Mouse (Mus musculus) embryonic fibroblast, embryonic 13.5 days (primary cell): ENCODE data around the gene Tbr1. TPM values are rescaled to one million over a fixed set of nuclear protein-coding genes. Genes with fewer than 3 reads are reported as not detected.

Source experiments
- H3K27ac ChIP-seq: 2 replicates; pipeline ENCODE4 v1.5.1; 2012; ENCODE audit warnings: low read length, control low read depth, inconsistent platforms; ENCODE audit not compliant: insufficient read depth
- H3K4me1 ChIP-seq: 2 replicates; pipeline ENCODE4 v1.6.1; 2011; ENCODE audit warnings: low read length; ENCODE audit not compliant: control insufficient read depth, insufficient read depth
- H3K4me3 ChIP-seq: 2 replicates; pipeline ENCODE4 v1.5.1; 2011; ENCODE audit warnings: mild to moderate bottlenecking, control low read depth, low read length; ENCODE audit not compliant: insufficient read depth
- CTCF ChIP-seq: IDR thresholded peaks from 2 replicates; pipeline ENCODE4 v1.5.1; 2011; ENCODE audit warnings: mild to moderate bottlenecking, control low read depth, low read length, moderate library complexity, borderline replicate concordance; ENCODE audit not compliant: insufficient read depth
- POLR2A ChIP-seq: IDR thresholded peaks from 2 replicates; pipeline ENCODE4 v1.6.1; 2011; ENCODE audit warnings: low read depth, mild to moderate bottlenecking, control low read depth, low read length, moderate library complexity
- polyA plus RNA-seq: library from polyadenylated mRNA; stranded (reverse); fragments of >200 nt; gene quantifications from 2 replicates; pipeline ENCODE4 v1.2.4, GENCODE M21; 2011; ENCODE audit warnings: low read depth; ENCODE audit not compliant: missing spikeins, insufficient read length

Gene Tbr1
- polyA plus RNA-seq, 1 experiment = 0.37 TPM

DNA sequence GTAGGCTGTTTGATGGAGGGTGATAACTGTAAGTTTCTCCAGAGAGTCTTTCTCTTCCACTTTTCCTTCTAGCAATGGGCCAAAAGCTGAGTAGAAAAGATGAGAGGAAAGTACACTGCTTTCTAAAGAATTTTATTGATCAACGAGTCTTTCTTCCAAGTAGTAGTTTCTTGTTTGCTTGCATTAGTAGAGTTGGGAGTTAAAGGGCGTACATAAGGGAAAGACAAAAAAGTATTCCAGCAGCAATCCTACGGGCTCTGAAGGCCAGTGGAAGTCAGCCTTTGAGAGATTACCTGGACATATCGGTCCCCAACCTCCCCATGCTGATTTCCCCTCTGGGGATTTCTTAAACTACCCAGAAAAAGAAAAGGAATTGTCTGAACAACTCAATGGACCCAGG lies 8.0 kb downstream of the Tbr1 start:
- Histone ChIP-seq H3K27ac (no peak overlapping the region), H3K4me1 (no peaks in the 10 kb centered on the region), H3K4me3 (no peak overlapping the region)
- no peak for TF ChIP-seq POLR2A
- TF ChIP-seq CTCF = no peak

DNA sequence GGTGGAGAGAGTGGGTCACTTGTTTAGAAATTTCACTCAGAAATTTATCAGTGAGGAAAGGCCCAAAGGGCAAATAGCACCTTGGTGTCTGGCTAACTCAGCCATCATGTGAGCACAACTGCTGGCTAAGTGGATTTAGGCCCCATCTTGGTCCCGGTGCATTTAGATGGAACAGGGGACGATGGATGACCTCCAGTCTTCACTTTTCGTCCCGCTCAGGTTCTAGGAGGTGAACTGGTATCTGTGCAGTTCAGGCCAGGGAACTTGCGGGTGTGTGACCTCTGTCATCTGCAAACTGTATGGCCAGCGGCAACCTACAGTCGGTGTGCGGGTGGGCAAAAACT lies 8.4 kb downstream of the Tbr1 start:
- H3K27ac ChIP-seq = no peak overlapping the region
- no peak for TF ChIP-seq CTCF
- TF ChIP-seq POLR2A = no peak
- H3K4me3 ChIP-seq = no peak overlapping the region

DNA sequence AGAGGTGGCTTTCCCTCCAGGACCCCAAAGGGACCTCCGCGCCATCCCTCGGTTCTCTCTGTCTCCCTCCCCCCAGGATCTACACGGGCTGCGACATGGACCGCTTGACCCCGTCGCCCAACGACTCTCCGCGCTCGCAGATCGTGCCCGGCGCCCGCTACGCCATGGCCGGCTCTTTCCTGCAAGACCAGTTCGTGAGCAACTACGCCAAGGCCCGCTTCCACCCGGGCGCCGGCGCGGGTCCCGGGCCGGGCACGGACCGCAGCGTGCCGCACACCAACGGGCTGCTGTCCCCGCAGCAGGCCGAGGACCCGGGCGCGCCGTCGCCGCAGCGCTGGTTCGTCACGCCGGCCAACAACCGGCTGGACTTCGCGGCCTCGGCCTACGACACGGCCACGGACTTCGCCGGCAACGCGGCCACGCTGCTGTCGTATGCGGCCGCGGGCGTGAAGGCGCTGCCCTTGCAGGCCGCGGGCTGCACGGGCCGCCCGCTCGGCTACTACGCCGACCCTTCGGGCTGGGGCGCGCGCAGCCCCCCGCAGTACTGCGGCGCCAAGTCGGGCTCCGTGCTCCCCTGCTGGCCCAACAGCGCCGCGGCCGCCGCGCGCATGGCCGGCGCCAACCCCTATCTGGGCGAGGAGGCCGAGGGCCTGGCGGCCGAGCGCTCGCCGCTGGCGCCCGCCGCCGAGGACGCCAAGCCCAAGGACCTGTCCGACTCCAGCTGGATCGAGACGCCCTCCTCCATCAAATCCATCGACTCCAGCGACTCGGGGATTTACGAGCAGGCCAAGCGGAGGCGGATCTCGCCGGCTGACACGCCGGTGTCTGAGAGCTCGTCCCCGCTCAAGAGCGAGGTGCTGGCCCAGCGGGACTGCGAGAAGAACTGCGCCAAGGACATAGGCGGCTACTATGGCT lies 9.0 kb downstream of the Tbr1 start:
- TF ChIP-seq POLR2A = no peak
- TF ChIP-seq CTCF = no peak
- no peak overlapping the region for H3K27ac ChIP-seq

More for the DNA sequence above, 8.4 kb downstream of the Tbr1 start:
- H3K4me1 ChIP-seq = no peaks in the 10 kb centered on the region

GRCm38 (mm10) chr2:61812536-61812935 lies 9.8 kb downstream of the Tbr1 start:
- Histone ChIP-seq H3K27ac (no peak overlapping the region), H3K4me3 (no peak overlapping the region), H3K4me1 (no peaks in the 10 kb centered on the region)
- TF ChIP-seq CTCF = no peak
- no peak for TF ChIP-seq POLR2A

More for the DNA sequence above, 9.0 kb downstream of the Tbr1 start:
- no peaks in the 10 kb centered on the region for H3K4me1 ChIP-seq
- peak overlapping the region; percentile 19 for H3K4me3 ChIP-seq

GRCm38 (mm10) chr2:61813106-61813505 lies 10.4 kb downstream of the Tbr1 start:
- Histone ChIP-seq H3K27ac (no peak overlapping the region), H3K4me3 (no peak overlapping the region), H3K4me1 (no peaks in the 10 kb centered on the region)
- TF ChIP-seq CTCF (no peak), POLR2A (no peak)

GRCm38 (mm10) chr2:61813521-61813920 lies 10.8 kb downstream of the Tbr1 start:
- Histone ChIP-seq H3K4me3 (no peak overlapping the region), H3K4me1 (no peaks in the 10 kb centered on the region)
- TF ChIP-seq CTCF = no peak
- no peak for TF ChIP-seq POLR2A

DNA sequence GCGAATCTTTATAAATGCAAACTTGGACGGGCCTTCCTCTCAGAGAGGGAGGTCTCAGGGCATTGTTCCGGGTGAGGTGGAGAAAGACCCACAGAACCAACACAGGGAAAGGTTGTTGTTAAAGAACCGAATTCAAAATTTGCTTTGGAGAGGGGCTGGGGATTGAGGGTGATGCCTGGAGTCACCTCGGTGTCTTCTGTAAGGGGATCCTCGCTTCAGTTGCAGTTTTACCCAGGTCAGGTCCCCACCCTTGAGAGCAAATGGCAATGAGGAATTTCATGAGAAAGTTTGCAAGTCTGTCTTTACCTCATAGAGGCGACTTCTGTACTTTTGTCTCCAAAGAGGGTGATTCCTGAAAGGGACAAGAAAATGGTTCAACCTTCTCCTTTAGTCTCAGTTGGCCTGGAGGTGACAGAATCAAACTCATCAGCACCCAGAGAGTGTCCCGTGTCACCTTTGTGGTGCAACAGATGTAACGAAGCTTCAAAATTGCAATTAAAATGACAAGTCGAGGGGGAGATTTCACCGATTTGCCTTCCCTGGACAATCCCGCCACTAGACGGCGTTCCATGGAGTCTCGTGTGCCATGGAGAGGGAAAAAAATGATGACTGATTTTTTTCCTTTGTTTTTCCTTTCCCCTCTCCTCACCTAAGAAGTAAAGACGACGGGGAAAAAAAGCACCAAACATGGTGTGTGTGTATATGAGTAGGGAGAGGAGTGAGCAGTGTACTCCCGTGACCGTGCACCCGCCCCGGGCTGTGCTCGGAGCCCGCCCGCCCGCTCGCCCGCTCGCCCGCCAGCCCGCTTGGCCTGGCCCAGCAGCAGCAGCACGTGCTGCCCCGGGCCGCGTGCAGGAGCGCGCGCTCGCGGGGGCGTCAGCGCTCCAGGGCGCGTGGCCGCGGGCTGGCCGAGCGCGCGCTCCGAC lies 12.1 kb downstream of the Tbr1 start:
- no peak overlapping the region for H3K27ac ChIP-seq
- no peaks in the 10 kb centered on the region for H3K4me1 ChIP-seq
- no peak for TF ChIP-seq POLR2A
- peak; percentile 42; the same call in 1 of the 2 replicates for TF ChIP-seq CTCF
- H3K4me3 ChIP-seq = peak overlapping the region; percentile 19; the same call in 1 of the 2 replicates

More at GRCm38 (mm10) chr2:61813521-61813920, 10.8 kb downstream of the Tbr1 start:
- H3K27ac ChIP-seq = no peak overlapping the region

- TF ChIP-seq CTCF = no peak
- TF ChIP-seq POLR2A = no peak
- H3K4me3 ChIP-seq = no peak overlapping the region
- no peak overlapping the region for H3K27ac ChIP-seq
- H3K4me1 ChIP-seq = no peaks in the 10 kb centered on the region
These were observed 13.0 kb downstream of the Tbr1 start for GRCm38 (mm10) chr2:61815583-61816313.

GRCm38 (mm10) chr2:61818197-61818596 lies 15.5 kb downstream of the Tbr1 start:
- Histone ChIP-seq H3K27ac (no peak overlapping the region), H3K4me1 (no peaks in the 10 kb centered on the region), H3K4me3 (no peak overlapping the region)
- no peak for TF ChIP-seq CTCF
- no peak for TF ChIP-seq POLR2A
